ENCODE assay signal across 19 mouse cellular contexts in the genomic region with DNA sequence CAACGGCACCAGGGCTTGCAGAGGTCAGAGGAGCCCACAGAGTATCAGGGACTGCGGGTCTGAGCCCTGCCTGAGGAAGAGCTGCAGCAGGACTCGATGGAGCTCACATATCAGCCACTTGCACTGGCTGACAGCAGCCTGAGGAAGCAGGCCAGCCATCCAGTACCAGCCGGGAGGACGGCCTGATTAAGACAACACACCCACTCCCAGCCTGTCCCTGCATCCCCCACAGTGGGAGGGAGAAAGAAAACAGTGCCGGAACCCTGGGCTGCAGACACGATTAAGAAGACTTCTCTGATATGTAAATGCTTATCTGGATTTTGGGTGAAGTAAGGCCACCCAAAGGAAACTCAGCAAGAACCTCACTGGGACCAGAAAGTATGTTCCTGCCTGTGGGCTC. TPM values are rescaled to one million over a fixed set of nuclear protein-coding genes. Genes with fewer than 3 reads are reported as not detected.
DNase-seq lines count a peak whose midpoint lies in the region; ATAC-seq lines count a peak whose summit lies in the region.
"Had no signal": no experiment of that assay in that cellular context is flagged by ENCODE, and none has a peak within 500 bp of the region (broad histone marks: within the 10 kb centered on the region; RNA-seq: fewer than 3 reads in every experiment).

No protein-coding gene starts in this region.

- H3K9me3 ChIP-seq in hindbrain, embryonic 13.5 days, result no peaks in the 10 kb centered on the region
- no peaks in the 10 kb centered on the region for H3K9me3 ChIP-seq in hindbrain, embryonic 11.5 days (ENCODE audit: control insufficient read depth, low read length)
- H3K9me3 ChIP-seq in midbrain, embryonic 10.5 days (replicated peaks), result peaks cover 4% of the 10 kb centered on the region; the same call in 1 of the 2 replicates
- no peaks in the 10 kb centered on the region for H3K9me3 ChIP-seq in midbrain, embryonic 14.5 days (ENCODE audit: control insufficient read depth, low read length)
- H3K9me3 ChIP-seq in neural tube, embryonic 13.5 days, result no peaks in the 10 kb centered on the region
- H3K9me3 ChIP-seq: embryonic facial prominence, embryonic 12.5 days; forebrain, embryonic 10.5 days; heart, embryonic 12.5 days; liver, embryonic 15.5 days had no signal

- peaks cover 60% of the 10 kb centered on the region for H3K4me1 ChIP-seq in hindbrain, embryonic 13.5 days (replicated peaks)
- no peaks in the 10 kb centered on the region; the same call in 1 of the 2 replicates for H3K4me1 ChIP-seq in hindbrain, embryonic 11.5 days (replicated peaks; ENCODE audit: control insufficient read depth, insufficient read depth, low read length)
- H3K4me1 ChIP-seq in midbrain, embryonic 10.5 days, result peaks cover 41% of the 10 kb centered on the region
- H3K4me1 ChIP-seq in midbrain, embryonic 14.5 days (ENCODE audit: control insufficient read depth, insufficient read depth, low read length), result peaks cover 34% of the 10 kb centered on the region
- peaks cover 68% of the 10 kb centered on the region for H3K4me1 ChIP-seq in neural tube, embryonic 13.5 days (replicated peaks)

- WGBS in hindbrain, embryonic 13.5 days, result 76% methylated on average over 7 of the region's 7 CpGs
- WGBS in hindbrain, embryonic 11.5 days, result 78% methylated on average over 7 of the region's 7 CpGs
- WGBS in midbrain, embryonic 10.5 days, result 73% methylated on average over 7 of the region's 7 CpGs
- 80% methylated on average over 7 of the region's 7 CpGs for WGBS in midbrain, embryonic 14.5 days
- 59% methylated on average over 7 of the region's 7 CpGs for WGBS in neural tube, embryonic 13.5 days

- no peak overlapping the region for H3K27ac ChIP-seq in hindbrain, embryonic 13.5 days
- H3K27ac ChIP-seq in hindbrain, embryonic 11.5 days (ENCODE audit: low read depth, low read length), result no peak overlapping the region
- 0 out of 2 replicates have a peak overlapping the region, but pooled peaks have one; percentile 13 for H3K27ac ChIP-seq in midbrain, embryonic 10.5 days (replicated peaks)
- H3K27ac ChIP-seq in midbrain, embryonic 14.5 days (replicated peaks; ENCODE audit: low read depth, low read length), result no peak overlapping the region
- peak overlapping the region; percentile 84 for H3K27ac ChIP-seq in neural tube, embryonic 13.5 days (replicated peaks)
- H3K27ac ChIP-seq: embryonic facial prominence, embryonic 12.5 days; forebrain, embryonic 10.5 days; liver, embryonic 15.5 days had no signal

- no peak overlapping the region for H3K4me2 ChIP-seq in hindbrain, embryonic 13.5 days
- no peak overlapping the region for H3K4me2 ChIP-seq in hindbrain, embryonic 11.5 days (replicated peaks; ENCODE audit: low read depth, low read length)
- H3K4me2 ChIP-seq in midbrain, embryonic 14.5 days (ENCODE audit: low read length), result no peak overlapping the region
- H3K4me2 ChIP-seq in neural tube, embryonic 13.5 days, result no peak overlapping the region
- H3K4me2 ChIP-seq: embryonic facial prominence, embryonic 12.5 days; heart, embryonic 12.5 days; liver, embryonic 15.5 days had no signal

- no peaks in the 10 kb centered on the region for H3K27me3 ChIP-seq in hindbrain, embryonic 13.5 days
- no peaks in the 10 kb centered on the region for H3K27me3 ChIP-seq in hindbrain, embryonic 11.5 days (ENCODE audit: control insufficient read depth, insufficient read depth, low read length)
- H3K27me3 ChIP-seq in midbrain, embryonic 10.5 days (ENCODE audit: low read depth, poor library complexity, severe bottlenecking), result no peaks in the 10 kb centered on the region
- H3K27me3 ChIP-seq in midbrain, embryonic 14.5 days (ENCODE audit: control insufficient read depth, insufficient read depth, low read length), result no peaks in the 10 kb centered on the region
- no peaks in the 10 kb centered on the region for H3K27me3 ChIP-seq in neural tube, embryonic 13.5 days
- H3K27me3 ChIP-seq: embryonic facial prominence, embryonic 12.5 days; heart, embryonic 12.5 days; liver, embryonic 15.5 days had no signal

- no peak for ATAC-seq in hindbrain, embryonic 13.5 days (ENCODE audit: low FRiP score)
- no peak for ATAC-seq in hindbrain, embryonic 11.5 days (ENCODE audit: low FRiP score)
- no peak for ATAC-seq in midbrain, embryonic 14.5 days (ENCODE audit: low FRiP score, low TSS enrichment)
- ATAC-seq in neural tube, embryonic 13.5 days (ENCODE audit: low read depth), result no peak
- ATAC-seq: activated CD4-positive, CD25-positive, alpha-beta regulatory T cell, adult 4 months had no signal

- peak overlapping the region; percentile 26; the same call in 1 of the 2 replicates for H3K9ac ChIP-seq in hindbrain, embryonic 13.5 days
- H3K9ac ChIP-seq in hindbrain, embryonic 11.5 days (ENCODE audit: low read depth, low read length), result no peak overlapping the region
- H3K9ac ChIP-seq in midbrain, embryonic 14.5 days (replicated peaks; ENCODE audit: low read length), result no peak overlapping the region
- H3K9ac ChIP-seq in neural tube, embryonic 13.5 days, result peak overlapping the region; percentile 45
- H3K9ac ChIP-seq: embryonic facial prominence, embryonic 12.5 days; liver, embryonic 15.5 days had no signal

- H3K4me3 ChIP-seq in hindbrain, embryonic 13.5 days, result no peak overlapping the region
- no peak overlapping the region for H3K4me3 ChIP-seq in hindbrain, embryonic 11.5 days (ENCODE audit: low read depth, low read length)
- no peak overlapping the region for H3K4me3 ChIP-seq in midbrain, embryonic 10.5 days
- H3K4me3 ChIP-seq in midbrain, embryonic 14.5 days (replicated peaks; ENCODE audit: low read depth, low read length), result no peak overlapping the region
- H3K4me3 ChIP-seq in neural tube, embryonic 13.5 days, result no peak overlapping the region
- H3K4me3 ChIP-seq: embryonic facial prominence, embryonic 12.5 days; forebrain, embryonic 10.5 days; heart, embryonic 12.5 days; liver, embryonic 15.5 days had no signal

- H3K36me3 ChIP-seq in hindbrain, embryonic 13.5 days, result peaks cover 69% of the 10 kb centered on the region
- H3K36me3 ChIP-seq in hindbrain, embryonic 11.5 days (ENCODE audit: control insufficient read depth, insufficient read depth, low read length), result peaks cover 13% of the 10 kb centered on the region; the same call in 1 of the 2 replicates
- peaks cover 77% of the 10 kb centered on the region for H3K36me3 ChIP-seq in midbrain, embryonic 10.5 days
- peaks cover 69% of the 10 kb centered on the region for H3K36me3 ChIP-seq in midbrain, embryonic 14.5 days (ENCODE audit: control insufficient read depth, insufficient read depth, low read length)
- peaks cover 63% of the 10 kb centered on the region for H3K36me3 ChIP-seq in neural tube, embryonic 13.5 days

- DNase-seq in hindbrain, embryonic 11.5 days (ENCODE audit: low spot score), result no peak
- no peak for DNase-seq in midbrain, embryonic 10.5 days (ENCODE audit: low spot score)
- DNase-seq in midbrain, embryonic 14.5 days, result no peak
- DNase-seq in MN1 (ENCODE audit: low spot score), result peak; percentile 49
- no peak for DNase-seq in lung, adult 18-20 months
- DNase-seq: adrenal gland, postnatal 36 days; cerebellum, postnatal 36 days; kidney, postnatal 14 days; lung, postnatal 36 days; spleen, adult 18-20 months had no signal

RNA-seq across cellular contexts. Expression of a gene that starts 4.4 kb away (rescaled TPM):
- 19.0 and 19.9 TPM in 2 replicates for polyA plus RNA-seq in hindbrain, embryonic 13.5 days (2015; fragmentation: Nextera tagmentation; extraction: Ambion mirVana)
- 12.4 and 16.5 TPM in 2 replicates for polyA plus RNA-seq in hindbrain, embryonic 11.5 days (2014; fragmentation: Nextera tagmentation; extraction: Ambion mirVana)
- 16.4 and 20.8 TPM in 2 replicates for polyA plus RNA-seq in midbrain, embryonic 10.5 days (2016; fragmentation: Nextera tagmentation; extraction: Ambion mirVana)
- 20.8 and 30.7 TPM in 2 replicates for polyA plus RNA-seq in midbrain, embryonic 14.5 days (2014; fragmentation: Nextera tagmentation; extraction: Ambion mirVana)
- polyA plus RNA-seq in neural tube, embryonic 13.5 days (2015; fragmentation: Nextera tagmentation; extraction: Ambion mirVana), result 16.2 and 18.6 TPM in 2 replicates

RNA-seq across cellular contexts. Expression of a gene that starts 32.3 kb away (rescaled TPM):
- 0.45 and 0.58 TPM in 2 replicates for polyA plus RNA-seq in hindbrain, embryonic 13.5 days (2015; fragmentation: Nextera tagmentation; extraction: Ambion mirVana)
- 0.23 and 0.49 TPM in 2 replicates for polyA plus RNA-seq in hindbrain, embryonic 11.5 days (2014; fragmentation: Nextera tagmentation; extraction: Ambion mirVana)
- polyA plus RNA-seq in midbrain, embryonic 10.5 days (2016; fragmentation: Nextera tagmentation; extraction: Ambion mirVana), result 0.29 TPM in 1 of 2 replicates, not detected in the other
- polyA plus RNA-seq in midbrain, embryonic 14.5 days (2014; fragmentation: Nextera tagmentation; extraction: Ambion mirVana), result 0.20 and 0.36 TPM in 2 replicates
- polyA plus RNA-seq in neural tube, embryonic 13.5 days (2015; fragmentation: Nextera tagmentation; extraction: Ambion mirVana), result 0.18 and 0.61 TPM in 2 replicates
- polyA plus RNA-seq: activated CD4-positive, CD25-positive, alpha-beta regulatory T cell, adult 4 months; intestine, embryonic 14.5 days; midbrain, postnatal 0 days had no signal

Comparison
In these comparisons a context has a peak if more than half of its experiments do, and no peak if none do; other contexts are left out.
1. H3K27ac ChIP-seq: peak in midbrain, embryonic 10.5 days (single experiment) and neural tube, embryonic 13.5 days (single experiment); none in hindbrain, embryonic 13.5 days (single experiment), hindbrain, embryonic 11.5 days (single experiment) and midbrain, embryonic 14.5 days (single experiment).
2. H3K9ac ChIP-seq: peak in hindbrain, embryonic 13.5 days (single experiment) and neural tube, embryonic 13.5 days (single experiment); none in hindbrain, embryonic 11.5 days (single experiment) and midbrain, embryonic 14.5 days (single experiment).